Mouse (Mus musculus) neural tube, embryonic 14.5 days (tissue): Measurements from ENCODE around the gene Atl1. TPM values are rescaled to one million over a fixed set of nuclear protein-coding genes. Genes with fewer than 3 reads are reported as not detected.

Experiments
- ATAC-seq: fragments of 200-750 bp; cut with Nextera tagmentation; 2 replicates; pipeline ENCODE4 v1.8.0; 2017; ENCODE audit warnings: low read depth, mild to moderate bottlenecking, moderate TSS enrichment, moderate library complexity
- H3K27ac ChIP-seq: fragments of 300-500 bp; sonication (generic); 2 replicates; pipeline ENCODE4 v1.5.1; 2014; ENCODE audit warnings: low read depth, mild to moderate bottlenecking, control low read depth, low read length, moderate library complexity, mixed read lengths
- H3K27me3 ChIP-seq: fragments of 300-500 bp; sonication (generic); 2 replicates; pipeline ENCODE4 v1.6.1; 2014; ENCODE audit warnings: low read length; ENCODE audit not compliant: control insufficient read depth, insufficient read depth
- H3K36me3 ChIP-seq: fragments of 300-500 bp; sonication (generic); 2 replicates; pipeline ENCODE4 v1.6.1; 2014; ENCODE audit warnings: low read length, mixed read lengths; ENCODE audit not compliant: control insufficient read depth, insufficient read depth
- H3K4me1 ChIP-seq: fragments of 300-500 bp; sonication (generic); 2 replicates; pipeline ENCODE4 v1.6.1; 2014; ENCODE audit warnings: low read length; ENCODE audit not compliant: control insufficient read depth, insufficient read depth
- H3K4me2 ChIP-seq: fragments of 300-500 bp; sonication (generic); 2 replicates; pipeline ENCODE4 v1.6.1; 2014; ENCODE audit warnings: mild to moderate bottlenecking, low read depth, low read length, control low read depth
- H3K4me3 ChIP-seq: fragments of 300-500 bp; sonication (generic); 2 replicates; pipeline ENCODE4 v1.5.1; 2014; ENCODE audit warnings: low read depth, low read length, control low read depth, mixed read lengths
- H3K9ac ChIP-seq: fragments of 300-500 bp; sonication (generic); replicated peaks from 2 replicates; pipeline ENCODE4 v1.6.1; 2014; ENCODE audit warnings: low read depth, mild to moderate bottlenecking, control low read depth, low read length, mixed read lengths
- H3K9me3 ChIP-seq: fragments of 300-500 bp; sonication (generic); 2 replicates; pipeline ENCODE4 v1.6.1; 2016; ENCODE audit warnings: low read length; ENCODE audit not compliant: control insufficient read depth
- WGBS: fragments of 180-500 bp; shearing (Covaris S2); extraction: QIAGEN DNeasy Blood & Tissue Kit; methylation state at CpG from one replicate; pipeline ENCODE4 v1.1.7; 2014; 5-methylcytosine and 5-hydroxymethylcytosine counted together
- polyA plus RNA-seq: library from polyadenylated mRNA; unstranded; fragments of >200 nt; fragmentation: Nextera tagmentation; extraction: Ambion mirVana; gene quantifications from 2 replicates; pipeline ENCODE4 v1.2.1, GENCODE M21; 2014

The Atl1 gene
- polyA plus RNA-seq, 1 experiment from 2014 or later, result 166 TPM

GRCm38 (mm10) chr12:69891721-69892120 lies 693 bp upstream of the Atl1 start:
- Histone ChIP-seq H3K4me2 (peak overlapping the region; percentile 80), H3K36me3 (no peaks in the 10 kb centered on the region), H3K27me3 (no peaks in the 10 kb centered on the region; the same call in 1 of the 2 replicates), H3K9me3 (no peaks in the 10 kb centered on the region), H3K4me1 (peaks cover 27% of the 10 kb centered on the region), H3K27ac (no peak overlapping the region), H3K4me3 (peak overlapping the region; percentile 90), H3K9ac (peak overlapping the region; percentile 97)
- 38% methylated on average over 3 of the region's 3 CpGs for WGBS
- ATAC-seq, result no peak

DNA sequence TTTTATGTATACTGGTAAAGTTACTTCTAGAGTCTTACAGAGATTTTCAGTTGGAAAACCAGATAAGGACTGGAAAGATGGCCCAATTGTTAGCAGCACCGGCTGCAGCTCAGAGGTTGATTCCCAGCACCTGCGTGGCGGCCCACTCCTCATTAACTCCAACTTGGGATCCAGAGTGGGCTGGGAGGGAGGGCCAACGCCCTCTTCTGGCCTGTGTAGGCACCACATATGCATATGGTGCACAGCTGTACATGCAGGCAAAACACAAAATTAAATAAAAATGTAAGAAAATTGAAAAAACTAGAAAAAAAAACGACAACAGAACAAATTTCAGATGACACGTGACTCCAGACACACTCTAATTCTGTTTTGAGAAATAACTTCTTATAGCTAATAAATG lies 1.5 kb downstream of the Atl1 start:
- H3K4me1 ChIP-seq, result peaks cover 26% of the 10 kb centered on the region
- WGBS, result 64% methylated on average over 6 of the region's 6 CpGs
- H3K4me3 ChIP-seq, result peak overlapping the region; percentile 90; the same call in 1 of the 2 replicates
- H3K27ac ChIP-seq, result no peak overlapping the region
- H3K9ac ChIP-seq, result no peak overlapping the region
- no peaks in the 10 kb centered on the region for H3K9me3 ChIP-seq
- H3K27me3 ChIP-seq, result no peaks in the 10 kb centered on the region; the same call in 1 of the 2 replicates
- ATAC-seq, result no peak
- no peaks in the 10 kb centered on the region for H3K36me3 ChIP-seq
- no peak overlapping the region for H3K4me2 ChIP-seq

DNA sequence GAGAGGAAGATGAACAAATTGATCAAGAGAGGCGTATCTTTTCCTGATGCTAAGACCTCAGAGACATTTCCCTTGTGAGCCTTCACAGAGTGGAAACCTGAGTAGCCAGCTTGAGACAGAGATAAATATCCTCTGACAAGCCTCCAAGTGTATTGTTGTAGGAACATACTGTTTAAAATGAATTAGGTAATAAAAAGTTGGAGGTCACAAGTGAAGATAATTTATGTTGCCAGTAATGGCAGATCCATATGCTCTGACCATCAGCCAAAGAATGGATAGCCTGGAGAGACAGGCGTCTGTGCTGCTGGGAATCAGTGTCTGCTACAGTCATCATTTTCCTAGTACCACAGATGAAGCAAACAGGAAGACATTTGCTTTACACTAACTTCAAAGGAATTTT lies 2.6 kb downstream of the Atl1 start:
- Histone ChIP-seq H3K9me3 (no peaks in the 10 kb centered on the region), H3K4me1 (peaks cover 18% of the 10 kb centered on the region), H3K9ac (no peak overlapping the region), H3K4me2 (no peak overlapping the region), H3K27me3 (no peaks in the 10 kb centered on the region; the same call in 1 of the 2 replicates), H3K4me3 (no peak overlapping the region), H3K27ac (no peak overlapping the region), H3K36me3 (no peaks in the 10 kb centered on the region)
- WGBS, result 13% methylated on average over 2 of the region's 2 CpGs
- ATAC-seq, result no peak

- WGBS, result 84% methylated on average over 4 of the region's 4 CpGs
- no peak overlapping the region for H3K4me3 ChIP-seq
- no peak overlapping the region for H3K4me2 ChIP-seq
- H3K27ac ChIP-seq, result no peak overlapping the region
- H3K27me3 ChIP-seq, result no peaks in the 10 kb centered on the region
- H3K4me1 ChIP-seq, result no peaks in the 10 kb centered on the region; the same call in 1 of the 2 replicates
- H3K36me3 ChIP-seq, result no peaks in the 10 kb centered on the region
- H3K9me3 ChIP-seq, result no peaks in the 10 kb centered on the region
- H3K9ac ChIP-seq, result no peak overlapping the region
- no peak for ATAC-seq
These were observed 5.7 kb downstream of the Atl1 start for GRCm38 (mm10) chr12:69898119-69898518.

DNA sequence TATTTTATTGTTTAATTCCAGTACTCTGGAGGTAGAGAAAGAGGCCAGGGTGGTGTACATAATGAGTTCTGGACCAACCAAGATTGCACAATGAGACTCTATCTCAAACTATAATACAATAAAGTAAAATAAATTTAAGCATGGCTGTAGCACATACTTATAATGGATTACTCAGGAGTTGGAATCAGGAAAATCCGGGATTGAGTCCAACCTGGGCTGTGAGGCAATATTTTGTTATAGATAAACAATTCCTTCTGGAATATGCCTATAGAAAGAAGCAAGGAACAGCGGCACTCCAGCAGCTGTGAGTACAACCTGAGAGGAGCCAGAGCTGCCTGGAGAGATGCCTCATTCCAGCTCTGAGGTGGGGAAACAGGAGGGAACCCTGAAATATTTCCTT lies 12.6 kb downstream of the Atl1 start:
- 84% methylated on average over 2 of the region's 2 CpGs for WGBS
- no peaks in the 10 kb centered on the region for H3K9me3 ChIP-seq
- H3K4me1 ChIP-seq, result no peaks in the 10 kb centered on the region
- H3K27ac ChIP-seq, result no peak overlapping the region
- H3K4me3 ChIP-seq, result no peak overlapping the region
- H3K9ac ChIP-seq, result no peak overlapping the region
- ATAC-seq, result no peak
- H3K4me2 ChIP-seq, result no peak overlapping the region
- no peaks in the 10 kb centered on the region for H3K36me3 ChIP-seq
- no peaks in the 10 kb centered on the region for H3K27me3 ChIP-seq

DNA sequence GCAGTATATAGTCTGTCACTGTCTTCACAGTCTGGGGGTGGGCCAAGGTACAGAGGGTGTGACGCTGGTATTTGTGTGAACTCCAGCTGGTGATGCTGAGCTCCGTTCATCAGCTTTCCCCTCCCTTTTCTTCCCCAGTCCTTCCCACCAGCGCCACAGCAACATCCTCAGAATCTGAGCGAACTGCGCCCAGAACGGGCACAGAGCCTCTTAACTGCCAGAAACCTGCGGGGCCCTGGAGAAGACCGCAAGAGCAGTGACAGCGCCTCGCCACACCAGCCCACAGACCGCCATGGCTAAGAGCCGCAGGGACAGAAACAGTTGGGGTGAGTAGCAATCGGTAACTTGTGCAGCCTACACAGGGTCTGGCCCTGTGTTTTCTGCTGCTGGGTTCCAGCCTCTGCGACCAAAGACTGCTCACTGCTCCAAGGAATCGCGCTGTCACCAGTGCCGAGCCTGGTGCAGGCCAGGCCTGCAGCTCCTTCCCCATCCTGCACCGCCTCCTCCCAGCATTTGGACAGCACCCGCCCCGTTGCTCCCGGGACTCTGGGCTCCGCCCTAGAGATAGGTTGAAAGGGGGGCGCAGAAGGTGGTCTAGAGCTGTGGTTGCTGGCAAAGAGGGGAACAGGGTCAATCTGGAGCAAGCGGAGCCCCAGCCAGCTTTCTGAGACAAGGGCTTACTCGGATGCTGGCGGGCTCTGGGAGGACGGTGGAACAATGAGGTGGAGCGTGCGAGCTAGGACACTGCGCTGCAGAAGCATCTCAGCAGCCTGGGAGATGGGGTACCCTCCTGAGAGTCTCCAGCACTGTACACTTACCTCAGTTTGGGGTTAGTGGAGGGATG lies 15.5 kb downstream of the Atl1 start:
- WGBS, result 2% methylated on average over 30 of the region's 30 CpGs
- no peaks in the 10 kb centered on the region for H3K27me3 ChIP-seq
- peak overlapping the region; percentile 97 for H3K27ac ChIP-seq
- no peaks in the 10 kb centered on the region for H3K4me1 ChIP-seq
- H3K9me3 ChIP-seq, result no peaks in the 10 kb centered on the region
- H3K4me3 ChIP-seq, result peak overlapping the region; percentile 67
- peak overlapping the region; percentile 95 for H3K9ac ChIP-seq
- peak overlapping the region; percentile 63 for H3K4me2 ChIP-seq
- ATAC-seq, result peak; percentile 89
- no peaks in the 10 kb centered on the region for H3K36me3 ChIP-seq

- WGBS, result 21% methylated on average over 19 of the region's 19 CpGs
- peak; percentile 88 for ATAC-seq
These were observed 16.1 kb downstream of the Atl1 start for GRCm38 (mm10) chr12:69908511-69908900.

DNA sequence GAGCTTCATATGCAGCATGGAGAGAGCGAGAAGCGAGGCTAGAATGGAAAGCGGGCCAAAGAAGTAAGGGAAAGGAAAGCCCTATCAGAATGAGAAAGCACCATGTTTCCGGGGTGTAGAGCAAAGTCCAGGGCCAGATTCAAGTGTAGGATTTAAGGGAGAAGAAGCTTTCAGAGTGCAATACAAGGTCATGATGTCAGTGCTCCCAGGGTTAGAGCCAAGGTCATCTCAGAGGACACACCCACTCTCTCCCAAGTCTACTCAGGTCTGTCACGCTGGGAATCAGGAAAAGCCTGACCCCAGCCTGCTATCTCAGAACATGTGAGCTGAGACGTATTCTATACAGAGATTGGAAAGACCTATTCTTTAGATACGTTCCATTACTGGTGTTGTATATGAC lies 19.5 kb downstream of the Atl1 start:
- H3K27ac ChIP-seq, result no peak overlapping the region
- no peak overlapping the region for H3K4me3 ChIP-seq
- 88% methylated on average over 7 of the region's 7 CpGs for WGBS
- H3K4me1 ChIP-seq, result no peaks in the 10 kb centered on the region
- H3K27me3 ChIP-seq, result no peaks in the 10 kb centered on the region
- no peak overlapping the region for H3K9ac ChIP-seq
- H3K36me3 ChIP-seq, result no peaks in the 10 kb centered on the region
- no peak for ATAC-seq
- no peaks in the 10 kb centered on the region for H3K9me3 ChIP-seq
- H3K4me2 ChIP-seq, result no peak overlapping the region

More at GRCm38 (mm10) chr12:69908511-69908900, 16.1 kb downstream of the Atl1 start:
- peak overlapping the region; percentile 63 for H3K4me2 ChIP-seq
- H3K9ac ChIP-seq, result peak overlapping the region; percentile 95
- H3K27ac ChIP-seq, result peak overlapping the region; percentile 97
- no peaks in the 10 kb centered on the region for H3K36me3 ChIP-seq
- no peaks in the 10 kb centered on the region for H3K4me1 ChIP-seq
- H3K4me3 ChIP-seq, result peak overlapping the region; percentile 67
- H3K27me3 ChIP-seq, result no peaks in the 10 kb centered on the region
- no peaks in the 10 kb centered on the region for H3K9me3 ChIP-seq

- Histone ChIP-seq H3K36me3 (no peaks in the 10 kb centered on the region), H3K9ac (no peak overlapping the region), H3K4me2 (no peak overlapping the region), H3K4me3 (no peak overlapping the region), H3K4me1 (no peaks in the 10 kb centered on the region), H3K27ac (no peak overlapping the region), H3K27me3 (no peaks in the 10 kb centered on the region), H3K9me3 (no peaks in the 10 kb centered on the region)
- WGBS, result 88% methylated on average over 7 of the region's 7 CpGs
- no peak for ATAC-seq
These were observed 20.3 kb downstream of the Atl1 start for GRCm38 (mm10) chr12:69912737-69913136.
